Mouse (Mus musculus): ENCODE measurements at regions not wholly inside any gene's neighbourhood (a gene's known extent, or its start where the extent isn't known, plus 50 kb on each side); places are given as distances from the start of the nearest gene placed in this dataset.

- no peak for DNase-seq (ENCODE audit: low spot score in 2 of 2)
Observed at GRCm38 (mm10) chr14:94129421-94129820, 238.9 kb upstream of the Pcdh9 start.

GRCm38 (mm10) chr14:94123575-94123974, 233.1 kb upstream of the Pcdh9 start:
- DNase-seq (ENCODE audit: low spot score in 2 of 2), result no peak

- DNase-seq (ENCODE audit: low spot score in 2 of 2), result peak; percentile 23 to 34
Observed at GRCm38 (mm10) chr14:94098856-94099255, 208.4 kb upstream of the Pcdh9 start.

- DNase-seq (ENCODE audit: low spot score in 2 of 2), result no peak
Observed at GRCm38 (mm10) chr14:94093989-94094388, 203.5 kb upstream of the Pcdh9 start.
